Mouse (Mus musculus) embryonic facial prominence, embryonic 12.5 days (tissue): ENCODE results near the gene Olfr648. TPM values are rescaled to one million over a fixed set of nuclear protein-coding genes. Genes with fewer than 3 reads are reported as not detected.

ENCODE experiments used
- ATAC-seq: fragments of 200-750 bp; cut with Nextera tagmentation; 2 replicates; pipeline ENCODE4 v1.8.0; 2017; ENCODE audit not compliant: insufficient number of reproducible peaks, insufficient read depth, low FRiP score, low TSS enrichment
- H3K27ac ChIP-seq: fragments of 300-500 bp; sonication (generic); 2 replicates; pipeline ENCODE4 v1.5.1; 2016; ENCODE audit warnings: mild to moderate bottlenecking
- H3K27me3 ChIP-seq: fragments of 300-500 bp; sonication (generic); 2 replicates; pipeline ENCODE4 v1.6.1; 2016; ENCODE audit warnings: mild to moderate bottlenecking, moderate library complexity
- H3K36me3 ChIP-seq: fragments of 300-500 bp; sonication (generic); 2 replicates; pipeline ENCODE4 v1.6.1; 2016; ENCODE audit warnings: mild to moderate bottlenecking
- H3K4me1 ChIP-seq: fragments of 300-500 bp; sonication (generic); 2 replicates; pipeline ENCODE4 v1.6.1; 2016
- H3K4me2 ChIP-seq: fragments of 300-500 bp; sonication (generic); replicated peaks from 2 replicates; pipeline ENCODE4 v1.6.1; 2016; ENCODE audit warnings: mild to moderate bottlenecking, moderate library complexity
- H3K4me3 ChIP-seq: fragments of 300-500 bp; sonication (generic); 2 replicates; pipeline ENCODE4 v1.5.1; 2016; ENCODE audit warnings: mild to moderate bottlenecking
- H3K9ac ChIP-seq: fragments of 300-500 bp; sonication (generic); 2 replicates; pipeline ENCODE4 v1.6.1; 2016; ENCODE audit warnings: mild to moderate bottlenecking, moderate library complexity
- H3K9me3 ChIP-seq: fragments of 300-500 bp; sonication (generic); 2 replicates; pipeline ENCODE4 v1.6.1; 2016; ENCODE audit warnings: mild to moderate bottlenecking, moderate library complexity
- WGBS: fragments of 180-500 bp; shearing (Covaris S2); methylation state at CpG from one replicate; pipeline ENCODE4 v1.1.7; 2016; 5-methylcytosine and 5-hydroxymethylcytosine counted together
- polyA plus RNA-seq: library from polyadenylated mRNA; unstranded; fragments of >200 nt; fragmentation: Nextera tagmentation; extraction: Ambion mirVana; gene quantifications from 2 replicates; pipeline ENCODE4 v1.2.1, GENCODE M21; 2016

Olfr648 gene
- 0.24 and 0.37 TPM in 2 replicates for polyA plus RNA-seq

- no peak for ATAC-seq
- Histone ChIP-seq H3K27ac (no peak within 1 kb of the TSS), H3K9me3 (no peaks in the 10 kb centered on the region), H3K4me1 (no peaks in the 10 kb centered on the region), H3K4me3 (no peak within 1 kb of the TSS), H3K27me3 (no peaks in the 10 kb centered on the region), H3K4me2 (no peak within 1 kb of the TSS), H3K9ac (no peak within 1 kb of the TSS), H3K36me3 (no peaks in the 10 kb centered on the region)
- WGBS: 92% methylated on average over 2 of the region's 2 CpGs
These were observed at the start of gene Olfr648 for GRCm38 (mm10) chr7:104183292-104183691. TSS of gene Olfr648 (minus strand) at chr7:104183392.

DNA sequence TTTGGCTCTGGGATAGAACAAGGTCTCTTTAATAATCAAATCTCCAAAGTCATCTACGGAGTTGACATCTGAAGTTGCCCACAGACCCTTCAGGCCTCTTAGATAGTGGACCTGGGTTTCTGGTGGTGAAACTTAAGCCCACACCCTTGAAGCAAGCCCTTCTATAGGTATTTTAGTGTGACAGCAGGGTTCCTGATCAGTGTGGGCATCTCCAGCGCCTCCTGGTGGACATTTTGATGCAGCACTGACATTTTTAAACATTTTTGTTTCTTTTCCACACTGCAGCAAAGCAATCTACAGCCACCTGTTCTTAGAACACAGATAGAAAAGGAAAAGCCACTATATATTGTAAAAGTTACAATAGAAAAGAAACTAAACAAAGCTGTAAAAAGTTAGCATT is 48.0 kb upstream of the Olfr648 start:
- Histone ChIP-seq H3K4me2 (no peak overlapping the region), H3K9ac (no peak overlapping the region), H3K4me1 (no peaks in the 10 kb centered on the region), H3K27ac (no peak overlapping the region), H3K9me3 (no peaks in the 10 kb centered on the region), H3K27me3 (no peaks in the 10 kb centered on the region), H3K36me3 (no peaks in the 10 kb centered on the region), H3K4me3 (no peak overlapping the region)
- 26% methylated on average over 2 of the region's 2 CpGs for WGBS
- ATAC-seq: no peak

- no peaks in the 10 kb centered on the region for H3K9me3 ChIP-seq
- 2% methylated on average over 37 of the region's 37 CpGs for WGBS
- peak; percentile 83 for ATAC-seq
- no peaks in the 10 kb centered on the region for H3K27me3 ChIP-seq
- H3K27ac ChIP-seq: no peak within 1 kb of the TSS
- H3K4me2 ChIP-seq: peak within 1 kb of the TSS; percentile 48
- H3K4me1 ChIP-seq: no peaks in the 10 kb centered on the region
- H3K9ac ChIP-seq: peak within 1 kb of the TSS; percentile 30; the same call in 1 of the 2 replicates
- H3K4me3 ChIP-seq: peak within 1 kb of the TSS; percentile 33
- H3K36me3 ChIP-seq: no peaks in the 10 kb centered on the region
These were observed 35.7 kb upstream of the Olfr648 start, which contains the start of gene Trim6 for GRCm38 (mm10) chr7:104218701-104219569. TSS of gene Trim6 (plus strand) at chr7:104218793.

GRCm38 (mm10) chr7:104217881-104218280 is 34.7 kb upstream of the Olfr648 start:
- H3K27me3 ChIP-seq: no peaks in the 10 kb centered on the region
- WGBS: 71% methylated on average over 2 of the region's 2 CpGs
- H3K27ac ChIP-seq: no peak overlapping the region
- H3K4me2 ChIP-seq: no peak overlapping the region
- H3K4me1 ChIP-seq: no peaks in the 10 kb centered on the region
- no peaks in the 10 kb centered on the region for H3K9me3 ChIP-seq
- ATAC-seq: no peak
- H3K9ac ChIP-seq: no peak overlapping the region
- no peaks in the 10 kb centered on the region for H3K36me3 ChIP-seq
- no peak overlapping the region for H3K4me3 ChIP-seq

DNA sequence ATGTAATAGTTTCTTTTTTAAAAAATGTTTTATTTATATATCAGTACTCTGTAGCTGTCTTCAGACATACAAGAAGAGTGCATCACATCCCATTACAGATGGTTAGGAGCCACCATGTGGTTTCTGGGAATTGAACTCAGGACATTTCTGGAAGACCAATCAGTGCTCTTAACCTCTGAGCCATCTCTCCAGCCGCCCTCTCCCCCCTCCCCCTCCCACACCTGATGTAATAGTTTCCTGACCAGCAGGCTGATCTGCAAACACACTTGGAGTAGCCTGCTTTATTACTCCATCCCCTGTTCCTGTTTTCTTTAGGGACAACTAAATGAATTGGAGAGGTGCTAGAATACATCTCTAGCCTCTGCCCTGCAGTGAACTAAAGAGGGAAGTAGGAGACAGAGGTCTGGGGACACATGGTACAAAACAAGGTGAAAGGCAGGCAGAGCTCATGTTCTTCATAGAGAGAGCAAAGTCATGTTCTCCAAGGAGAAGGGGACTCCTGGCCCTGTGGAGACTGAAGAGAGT is 32.9 kb upstream of the Olfr648 start:
- H3K4me3 ChIP-seq: no peak overlapping the region
- H3K27ac ChIP-seq: no peak overlapping the region
- no peak for ATAC-seq
- no peaks in the 10 kb centered on the region for H3K9me3 ChIP-seq
- WGBS: 50% methylated on average over 1 of the region's 1 CpGs
- no peak overlapping the region for H3K9ac ChIP-seq
- no peak overlapping the region for H3K4me2 ChIP-seq
- no peaks in the 10 kb centered on the region for H3K36me3 ChIP-seq
- no peaks in the 10 kb centered on the region for H3K27me3 ChIP-seq
- H3K4me1 ChIP-seq: no peaks in the 10 kb centered on the region

DNA sequence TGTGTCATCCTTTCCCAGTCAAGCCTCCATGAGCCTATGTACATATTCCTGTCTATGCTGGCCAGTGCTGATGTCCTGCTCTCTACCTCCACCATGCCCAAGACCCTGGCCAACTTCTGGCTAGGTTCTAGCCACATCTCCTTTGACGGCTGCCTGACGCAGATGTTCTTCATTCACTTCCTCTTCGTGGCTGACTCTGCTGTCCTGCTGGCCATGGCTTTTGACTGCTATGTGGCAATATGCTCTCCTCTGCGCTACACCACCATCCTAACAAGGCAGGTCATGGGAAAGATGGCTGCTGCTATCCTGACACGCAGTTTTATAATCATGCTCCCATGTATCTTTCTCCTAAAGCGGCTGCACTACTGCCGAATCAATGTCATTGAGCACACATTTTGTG is 23.0 kb upstream of the Olfr648 start:
- no peaks in the 10 kb centered on the region for H3K27me3 ChIP-seq
- H3K4me3 ChIP-seq: no peak overlapping the region
- no peak overlapping the region for H3K9ac ChIP-seq
- ATAC-seq: no peak
- WGBS: 91% methylated on average over 7 of the region's 7 CpGs
- H3K4me1 ChIP-seq: no peaks in the 10 kb centered on the region
- H3K9me3 ChIP-seq: no peaks in the 10 kb centered on the region
- H3K4me2 ChIP-seq: no peak overlapping the region
- no peaks in the 10 kb centered on the region for H3K36me3 ChIP-seq
- H3K27ac ChIP-seq: no peak overlapping the region

DNA sequence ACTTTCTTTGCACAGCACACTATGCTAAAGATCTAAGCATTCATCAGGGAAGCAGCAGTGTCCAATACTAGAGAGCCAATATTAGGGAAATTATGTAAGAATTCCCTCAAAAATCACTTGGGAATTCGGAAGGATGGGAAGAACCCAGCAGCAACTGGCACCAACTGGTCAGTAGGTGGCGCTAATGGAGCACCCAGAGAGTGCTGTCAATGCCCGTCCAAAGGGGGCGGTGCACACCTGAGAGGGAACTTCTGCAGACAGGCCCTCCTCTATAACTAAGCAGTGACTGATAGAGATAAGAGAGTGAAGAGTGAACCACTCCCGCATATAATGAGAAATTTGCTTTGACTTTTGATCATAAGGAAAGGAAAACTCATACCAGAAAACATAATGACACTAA is 16.6 kb upstream of the Olfr648 start:
- Histone ChIP-seq H3K36me3 (no peaks in the 10 kb centered on the region), H3K4me3 (no peak overlapping the region), H3K9ac (no peak overlapping the region), H3K4me1 (no peaks in the 10 kb centered on the region), H3K4me2 (no peak overlapping the region), H3K9me3 (no peaks in the 10 kb centered on the region), H3K27ac (no peak overlapping the region), H3K27me3 (no peaks in the 10 kb centered on the region)
- ATAC-seq: no peak
- 8% methylated on average over 5 of the region's 5 CpGs for WGBS

GRCm38 (mm10) chr7:104195885-104196284 is 12.7 kb upstream of the Olfr648 start, which contains the start of gene Olfr649:
TSS of gene Olfr649 (minus strand) at chr7:104195985.
- no peaks in the 10 kb centered on the region for H3K9me3 ChIP-seq
- no peaks in the 10 kb centered on the region for H3K27me3 ChIP-seq
- no peak within 1 kb of the TSS for H3K4me2 ChIP-seq
- no peak for ATAC-seq
- no peak within 1 kb of the TSS for H3K27ac ChIP-seq
- WGBS: 78% methylated on average over 6 of the region's 6 CpGs
- no peaks in the 10 kb centered on the region for H3K4me1 ChIP-seq
- no peaks in the 10 kb centered on the region for H3K36me3 ChIP-seq
- H3K9ac ChIP-seq: no peak within 1 kb of the TSS
- no peak within 1 kb of the TSS for H3K4me3 ChIP-seq

DNA sequence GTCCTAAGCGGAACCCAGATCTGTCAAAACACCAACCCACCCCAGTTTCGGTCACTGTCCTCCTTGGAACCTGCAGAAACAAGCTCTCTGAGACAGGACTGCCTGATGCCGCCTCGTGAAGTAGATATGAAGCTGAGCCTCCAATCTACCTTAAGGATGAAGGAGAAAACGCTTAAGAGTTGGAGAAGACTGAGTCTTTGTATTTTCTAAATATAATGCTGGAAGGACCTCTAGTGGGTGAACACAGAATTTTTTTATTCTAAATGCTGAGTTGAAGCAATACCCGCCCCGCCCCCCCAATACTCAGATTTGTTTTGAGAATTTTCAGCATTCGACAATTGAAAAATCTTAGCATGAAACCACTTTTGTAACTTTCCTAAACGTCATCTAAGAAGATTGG is 8.1 kb upstream of the Olfr648 start:
- H3K9me3 ChIP-seq: no peaks in the 10 kb centered on the region
- H3K4me3 ChIP-seq: no peak overlapping the region
- H3K9ac ChIP-seq: no peak overlapping the region
- no peaks in the 10 kb centered on the region for H3K36me3 ChIP-seq
- H3K27ac ChIP-seq: no peak overlapping the region
- no peak overlapping the region for H3K4me2 ChIP-seq
- H3K27me3 ChIP-seq: no peaks in the 10 kb centered on the region
- H3K4me1 ChIP-seq: no peaks in the 10 kb centered on the region
- 58% methylated on average over 9 of the region's 9 CpGs for WGBS
- no peak for ATAC-seq

DNA sequence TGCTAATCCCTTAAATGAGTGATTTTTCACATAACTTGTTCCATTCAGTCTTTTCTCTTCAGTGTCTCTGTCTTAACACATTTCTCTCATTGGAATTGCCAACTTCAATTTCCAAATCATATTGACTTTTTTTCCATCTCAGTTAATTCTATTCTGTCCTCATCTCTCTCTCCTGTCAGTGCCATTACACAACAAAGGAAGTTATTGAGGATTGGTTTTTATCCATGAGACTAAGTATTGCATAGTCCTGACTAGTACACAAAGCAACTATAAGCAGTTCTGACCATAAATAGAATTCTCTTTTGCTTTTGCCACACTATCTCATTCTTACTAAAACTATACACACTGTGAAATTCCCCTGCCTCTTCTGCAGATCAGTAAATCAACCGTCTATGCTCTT is 4.1 kb downstream of the Olfr648 start:
- no peaks in the 10 kb centered on the region for H3K36me3 ChIP-seq
- H3K9me3 ChIP-seq: no peaks in the 10 kb centered on the region
- 89% methylated on average over 1 of the region's 1 CpGs for WGBS
- H3K4me1 ChIP-seq: no peaks in the 10 kb centered on the region
- no peak for ATAC-seq
- no peak overlapping the region for H3K4me2 ChIP-seq
- no peak overlapping the region for H3K4me3 ChIP-seq
- H3K27me3 ChIP-seq: no peaks in the 10 kb centered on the region
- H3K9ac ChIP-seq: no peak overlapping the region
- no peak overlapping the region for H3K27ac ChIP-seq

DNA sequence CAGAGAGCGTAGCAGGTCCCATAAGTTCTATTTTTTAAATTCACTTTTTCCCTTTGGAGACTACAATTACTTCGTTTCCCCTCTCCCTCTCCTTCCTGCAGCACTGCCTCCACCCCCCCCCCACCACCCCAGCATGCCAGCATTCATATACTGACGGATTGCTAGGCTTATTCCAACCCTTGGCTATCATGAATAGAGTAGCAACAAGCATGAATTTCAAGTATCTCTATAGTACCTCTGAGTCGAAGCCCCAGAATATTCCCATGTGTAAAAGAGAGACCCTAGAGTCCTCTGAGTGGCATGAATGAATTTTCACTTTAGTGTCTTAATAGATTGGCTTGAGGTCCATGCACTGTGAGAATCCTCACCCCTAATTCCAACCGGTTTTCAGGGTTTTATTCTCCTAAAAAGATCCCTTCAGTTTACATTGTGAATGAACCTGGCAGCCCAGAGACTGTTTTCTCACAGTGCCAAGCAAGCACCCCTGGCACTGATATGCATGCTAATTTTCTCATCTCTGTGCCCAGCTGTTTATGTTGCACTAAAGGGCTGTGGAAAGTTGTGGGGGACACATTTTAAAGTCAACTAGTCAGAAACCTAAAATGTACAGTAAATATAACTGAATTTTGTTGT is 4.7 kb downstream of the Olfr648 start:
- Histone ChIP-seq H3K36me3 (no peaks in the 10 kb centered on the region), H3K4me1 (no peaks in the 10 kb centered on the region), H3K9me3 (no peaks in the 10 kb centered on the region), H3K9ac (no peak overlapping the region), H3K4me2 (no peak overlapping the region), H3K27ac (no peak overlapping the region), H3K27me3 (no peaks in the 10 kb centered on the region), H3K4me3 (no peak overlapping the region)
- ATAC-seq: no peak
- WGBS: 77% methylated on average over 5 of the region's 5 CpGs

- no peak for ATAC-seq
- H3K9me3 ChIP-seq: no peaks in the 10 kb centered on the region
- H3K4me3 ChIP-seq: no peak overlapping the region
- no peaks in the 10 kb centered on the region for H3K27me3 ChIP-seq
- no peak overlapping the region for H3K9ac ChIP-seq
- WGBS: 35% methylated on average over 1 of the region's 1 CpGs
- H3K36me3 ChIP-seq: no peaks in the 10 kb centered on the region
- no peaks in the 10 kb centered on the region for H3K4me1 ChIP-seq
- H3K4me2 ChIP-seq: no peak overlapping the region
- no peak overlapping the region for H3K27ac ChIP-seq
These were observed 8.1 kb downstream of the Olfr648 start for GRCm38 (mm10) chr7:104175085-104175484.
